Mouse (Mus musculus) myocyte (in vitro differentiated cells): ENCODE data around the gene Snx20. TPM values are rescaled to one million over a fixed set of nuclear protein-coding genes. Genes with fewer than 3 reads are reported as not detected.

Experiments
- H3K27me3 ChIP-seq: one replicate; pipeline ENCODE4 v1.6.1; 2011; ENCODE audit not compliant: control insufficient read depth, insufficient read depth, insufficient read length
- H3K36me3 ChIP-seq: one replicate; pipeline ENCODE4 v1.6.1; 2011; ENCODE audit not compliant: control insufficient read depth, insufficient read depth
- H3K4me2 ChIP-seq: one replicate; pipeline ENCODE4 v1.6.1; 2011; ENCODE audit warnings: low read depth, control low read depth
- H3K4me3 ChIP-seq: one replicate; pipeline ENCODE4 v1.5.1; 2011; ENCODE audit warnings: mild to moderate bottlenecking, control low read depth, moderate library complexity
- H3K79me2 ChIP-seq: one replicate; pipeline ENCODE4 v1.6.1; 2011; ENCODE audit not compliant: control insufficient read depth, insufficient read depth
- H3ac ChIP-seq: one replicate; pipeline ENCODE4 v1.6.1; 2011; ENCODE audit not compliant: control insufficient read depth, insufficient read length
- CEBPB ChIP-seq: IDR thresholded peaks from 2 replicates; pipeline ENCODE4 v1.6.1; 2011; ENCODE audit warnings: mild to moderate bottlenecking, moderate library complexity; ENCODE audit not compliant: poor library complexity, insufficient read depth, severe bottlenecking
- E2F4 ChIP-seq: IDR thresholded peaks from one replicate; pipeline ENCODE4 v1.6.1; 2011; ENCODE audit warnings: mild to moderate bottlenecking, control low read depth, moderate library complexity; ENCODE audit not compliant: insufficient read depth
- MAX ChIP-seq: IDR thresholded peaks from one replicate; pipeline ENCODE4 v1.6.1; 2011; ENCODE audit warnings: low read depth, mild to moderate bottlenecking, control low read depth
- MYOD1 ChIP-seq, 3 experiments: IDR thresholded peaks; one replicate each; pipeline ENCODE4 v1.6.1; 2011; ENCODE audit warnings: control low read depth in 2 of 3, low read depth in 2 of 3, mild to moderate bottlenecking in 2 of 3, moderate library complexity in 1 of 3; ENCODE audit not compliant: insufficient read length in 2 of 3, control insufficient read depth in 1 of 3
- MYOG ChIP-seq, 3 experiments: IDR thresholded peaks; one replicate each; pipeline ENCODE4 v1.6.1; 2011; ENCODE audit warnings: control low read depth in 2 of 3, low read depth in 2 of 3, mild to moderate bottlenecking in 2 of 3; ENCODE audit not compliant: insufficient read length in 2 of 3, control insufficient read depth in 1 of 3, insufficient read depth in 1 of 3
- POLR2A ChIP-seq: IDR thresholded peaks from one replicate; pipeline ENCODE4 v1.6.1; 2011; ENCODE audit warnings: low read depth, mild to moderate bottlenecking, control low read depth, moderate library complexity; ENCODE audit not compliant: insufficient read length
- POLR2AphosphoS2 ChIP-seq: IDR thresholded peaks from one replicate; pipeline ENCODE4 v1.6.1; 2011; ENCODE audit warnings: low read depth, control low read depth; ENCODE audit not compliant: insufficient read length
- REST ChIP-seq: IDR thresholded peaks from one replicate; pipeline ENCODE4 v1.6.1; 2011; ENCODE audit warnings: mild to moderate bottlenecking, control low read depth, moderate library complexity; ENCODE audit not compliant: insufficient read depth, insufficient read length
- SRF ChIP-seq: IDR thresholded peaks from one replicate; pipeline ENCODE4 v1.6.1; 2011; ENCODE audit warnings: low read depth; ENCODE audit not compliant: control insufficient read depth, insufficient read length
- TCF12 ChIP-seq: IDR thresholded peaks from one replicate; pipeline ENCODE4 v1.6.1; 2011; ENCODE audit warnings: mild to moderate bottlenecking, control low read depth; ENCODE audit not compliant: poor library complexity, insufficient read depth, severe bottlenecking
- TCF3 ChIP-seq: IDR thresholded peaks from one replicate; pipeline ENCODE4 v1.6.1; 2011; ENCODE audit warnings: low read depth, control low read depth; ENCODE audit not compliant: insufficient read length
- USF1 ChIP-seq: IDR thresholded peaks from one replicate; pipeline ENCODE4 v1.6.1; 2011; ENCODE audit warnings: low read depth, mild to moderate bottlenecking, control low read depth, moderate library complexity
- polyA plus RNA-seq: library from polyadenylated mRNA; unstranded; fragments of >200 nt; fragmentation: generic; extraction: Trizol; gene quantifications from one replicate; pipeline ENCODE4 v1.2.1, GENCODE M21; 2012; ENCODE audit warnings: missing spikeins

The Snx20 gene
- 0.07 TPM for polyA plus RNA-seq

GRCm38 (mm10) chr8:88635474-88636397 is at the start of gene Snx20:
TSS of gene Snx20 (minus strand) at chr8:88636128.
- Histone ChIP-seq H3ac (no peak within 1 kb of the TSS), H3K4me3 (no peak within 1 kb of the TSS), H3K36me3 (no peaks in the 10 kb centered on the region), H3K4me2 (no peak within 1 kb of the TSS), H3K79me2 (no peaks in the 10 kb centered on the region), H3K27me3 (no peaks in the 10 kb centered on the region)
- TF ChIP-seq MYOG (IDR thresholded peaks at IDR 0.05; ENCODE audit: control insufficient read depth in 1 of 3, insufficient read depth in 1 of 3, insufficient read length in 2 of 3, low read depth in 2 of 3) (no peak), MYOD1 (IDR thresholded peaks at IDR 0.05; ENCODE audit: control insufficient read depth in 1 of 3, insufficient read length in 2 of 3, low read depth in 2 of 3) (no peak), SRF (no peak), POLR2A (no peak), MAX (no peak), POLR2AphosphoS2 (no peak), USF1 (no peak), E2F4 (no peak), TCF12 (no peak), CEBPB (no peak), TCF3 (no peak), REST (no peak)

DNA sequence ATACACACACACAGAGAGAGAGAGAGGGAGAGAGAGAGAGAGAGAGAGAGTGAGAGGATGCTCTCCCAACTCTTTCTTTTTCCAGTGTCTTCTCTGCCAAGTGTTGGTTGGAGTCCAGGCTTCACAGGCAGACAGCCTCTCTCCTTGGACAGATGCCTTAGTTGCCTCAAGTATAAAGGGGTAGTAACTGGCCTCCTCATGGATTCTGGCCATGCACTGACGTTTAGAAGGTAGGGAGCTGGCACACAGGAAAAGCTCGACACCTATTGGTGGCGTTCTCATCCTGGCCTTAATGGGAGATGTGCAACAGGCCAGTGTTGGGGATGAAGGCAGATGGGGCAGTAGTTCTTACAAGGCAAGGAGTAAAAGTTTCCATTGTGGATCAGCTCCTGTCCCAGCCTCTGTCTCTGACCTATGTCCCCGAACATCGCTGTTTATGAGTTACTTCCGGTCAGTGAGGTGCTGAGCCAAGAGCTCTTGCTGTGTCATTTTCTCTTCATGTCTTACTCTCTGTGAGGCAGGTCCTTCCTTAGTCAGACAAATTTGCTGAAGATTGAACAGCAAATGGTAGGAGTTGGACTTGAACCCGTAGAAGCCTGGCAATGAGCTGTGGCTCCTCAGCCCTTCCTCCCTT is 47.8 kb upstream of the Snx20 start:
- Histone ChIP-seq H3K4me2 (no peak overlapping the region), H3K4me3 (no peak overlapping the region), H3K79me2 (no peaks in the 10 kb centered on the region)

GRCm38 (mm10) chr8:88681046-88681445 is 45.1 kb upstream of the Snx20 start:
- Histone ChIP-seq H3K4me3 (no peak overlapping the region), H3K79me2 (no peaks in the 10 kb centered on the region), H3K4me2 (no peak overlapping the region), H3ac (no peak overlapping the region), H3K27me3 (no peaks in the 10 kb centered on the region), H3K36me3 (no peaks in the 10 kb centered on the region)
- no peak for TF ChIP-seq POLR2A
- no peak for TF ChIP-seq CEBPB
- no peak for TF ChIP-seq MAX
- TF ChIP-seq USF1, result no peak
- TF ChIP-seq MYOD1 (IDR thresholded peaks at IDR 0.05; ENCODE audit: control insufficient read depth in 1 of 3, insufficient read length in 2 of 3, low read depth in 2 of 3), result no peak
- TF ChIP-seq SRF, result no peak
- no peak for TF ChIP-seq TCF3
- no peak for TF ChIP-seq TCF12

More for the DNA sequence above, 47.8 kb upstream of the Snx20 start:
- Histone ChIP-seq H3K36me3 (no peaks in the 10 kb centered on the region), H3ac (no peak overlapping the region), H3K27me3 (no peaks in the 10 kb centered on the region)
- TF ChIP-seq TCF3, result no peak
- TF ChIP-seq SRF, result no peak
- no peak for TF ChIP-seq USF1
- no peak for TF ChIP-seq MYOD1 (IDR thresholded peaks at IDR 0.05; ENCODE audit: control insufficient read depth in 1 of 3, insufficient read length in 2 of 3, low read depth in 2 of 3)
- TF ChIP-seq TCF12, result no peak
- TF ChIP-seq MAX, result no peak
- TF ChIP-seq POLR2A, result no peak
- no peak for TF ChIP-seq E2F4
- TF ChIP-seq REST, result no peak
- no peak for TF ChIP-seq POLR2AphosphoS2
- TF ChIP-seq MYOG (IDR thresholded peaks at IDR 0.05; ENCODE audit: control insufficient read depth in 1 of 3, insufficient read depth in 1 of 3, insufficient read length in 2 of 3, low read depth in 2 of 3), result no peak
- no peak for TF ChIP-seq CEBPB

DNA sequence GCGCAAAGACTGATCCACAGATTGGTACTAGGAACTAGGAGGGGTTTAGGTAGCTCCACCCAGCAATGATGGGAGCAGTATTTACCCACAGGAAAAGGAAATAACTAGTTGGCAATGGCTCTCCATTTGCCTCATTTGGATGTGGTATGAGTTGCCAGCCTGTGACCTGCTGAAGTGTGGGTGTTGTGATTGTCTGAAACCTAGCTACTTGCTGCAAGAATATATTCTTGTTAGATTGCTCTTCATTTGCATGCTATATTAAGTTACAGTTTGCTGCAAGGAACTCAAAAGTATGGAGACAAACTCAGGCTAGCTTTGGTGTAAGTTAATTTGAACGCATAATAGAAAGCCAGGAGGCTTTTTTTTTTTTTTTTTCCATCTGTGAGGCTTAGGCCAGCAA is 44.6 kb upstream of the Snx20 start:
- TF ChIP-seq TCF12, result no peak
- no peak for TF ChIP-seq E2F4
- TF ChIP-seq MYOD1 (IDR thresholded peaks at IDR 0.05; ENCODE audit: control insufficient read depth in 1 of 3, insufficient read length in 2 of 3, low read depth in 2 of 3), result no peak
- no peak for TF ChIP-seq MAX
- no peak for TF ChIP-seq CEBPB
- no peak for TF ChIP-seq TCF3
- no peak for TF ChIP-seq MYOG (IDR thresholded peaks at IDR 0.05; ENCODE audit: control insufficient read depth in 1 of 3, insufficient read depth in 1 of 3, insufficient read length in 2 of 3, low read depth in 2 of 3)
- no peak for TF ChIP-seq POLR2A
- TF ChIP-seq SRF, result no peak
- no peak for TF ChIP-seq USF1
- no peak for TF ChIP-seq REST
- TF ChIP-seq POLR2AphosphoS2, result no peak
- Histone ChIP-seq H3K4me2 (no peak overlapping the region), H3K4me3 (no peak overlapping the region), H3K36me3 (no peaks in the 10 kb centered on the region), H3K27me3 (no peaks in the 10 kb centered on the region), H3ac (no peak overlapping the region), H3K79me2 (no peaks in the 10 kb centered on the region)
